Mouse (Mus musculus) B cell, adult 2 months (primary cell): ENCODE measurements around the gene Col11a2.

Experiments
- DNase-seq, 2 experiments: peaks; one replicate each; pipeline ENCODE4 v3.0.0; 2022

Col11a2 gene

DNA sequence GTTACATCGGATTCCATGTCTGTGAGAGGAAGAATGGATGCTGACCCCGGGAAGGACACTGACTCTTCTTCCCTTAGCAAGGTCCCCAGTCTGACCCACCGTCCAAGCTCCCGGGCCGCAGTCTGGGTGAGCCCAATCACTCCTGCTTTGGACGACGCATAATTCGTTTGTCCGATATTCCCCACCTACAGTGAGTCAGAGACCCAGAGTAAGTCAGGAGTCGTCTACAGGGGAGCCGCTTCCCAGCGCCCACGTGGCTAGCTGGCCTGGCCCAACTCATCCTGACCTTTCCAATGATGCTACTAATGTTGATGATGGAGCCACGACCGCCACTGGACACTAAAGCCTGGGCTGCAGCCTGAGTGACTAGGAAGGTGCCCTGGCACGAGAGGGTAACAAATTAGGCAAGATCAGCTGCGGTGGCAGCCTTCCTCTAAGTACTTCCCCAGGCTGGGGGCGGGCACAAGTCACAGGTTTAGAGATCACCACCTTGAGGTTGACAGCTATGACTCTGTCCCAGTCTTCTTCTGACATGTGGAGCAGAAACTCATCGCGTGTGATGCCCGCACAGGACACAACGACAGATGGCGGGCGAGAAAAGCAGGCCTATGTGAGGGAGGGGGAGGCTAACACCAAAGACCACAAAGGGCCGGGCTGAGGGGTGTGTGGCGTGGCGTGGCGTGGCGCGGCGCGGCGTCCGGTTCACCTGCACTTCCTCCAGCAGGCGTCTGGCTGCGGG, 12.2 kb upstream of the Col11a2 start:
- DNase-seq, result peak; percentile 79 to 83

DNA sequence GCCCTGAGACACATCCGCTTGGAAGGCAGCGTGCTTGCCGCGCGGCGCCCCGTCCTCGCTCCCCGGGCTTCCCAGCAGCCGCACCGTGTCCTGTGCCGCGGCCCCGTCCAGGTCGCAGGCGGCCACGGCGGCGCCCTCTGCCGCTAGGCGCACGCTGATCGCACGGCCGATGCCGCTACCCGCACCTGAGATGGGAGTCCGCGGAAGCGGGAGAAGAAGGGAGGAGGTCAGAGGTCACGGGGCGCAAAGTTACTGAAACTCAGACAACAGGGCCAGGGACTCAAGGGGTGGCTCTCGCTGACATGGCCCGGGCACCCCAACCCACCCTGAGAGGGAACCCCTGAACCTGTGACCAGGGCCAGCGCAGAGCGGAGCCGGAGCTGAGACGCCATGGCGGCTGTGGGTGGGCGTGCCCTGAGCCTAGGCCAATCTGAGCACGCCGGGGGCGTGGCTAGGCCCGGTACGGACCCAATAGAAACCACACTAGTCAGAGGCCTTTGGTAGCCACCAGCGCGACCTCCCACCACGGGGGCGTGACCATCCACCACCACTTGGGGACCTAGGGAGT, 11.5 kb upstream of the Col11a2 start, which contains the start of gene H2-Ke6:
H2-Ke6 (minus strand) TSS at position 405 of the 568 bp plus-strand sequence.
- DNase-seq, result peak; percentile 91 to 92

DNA sequence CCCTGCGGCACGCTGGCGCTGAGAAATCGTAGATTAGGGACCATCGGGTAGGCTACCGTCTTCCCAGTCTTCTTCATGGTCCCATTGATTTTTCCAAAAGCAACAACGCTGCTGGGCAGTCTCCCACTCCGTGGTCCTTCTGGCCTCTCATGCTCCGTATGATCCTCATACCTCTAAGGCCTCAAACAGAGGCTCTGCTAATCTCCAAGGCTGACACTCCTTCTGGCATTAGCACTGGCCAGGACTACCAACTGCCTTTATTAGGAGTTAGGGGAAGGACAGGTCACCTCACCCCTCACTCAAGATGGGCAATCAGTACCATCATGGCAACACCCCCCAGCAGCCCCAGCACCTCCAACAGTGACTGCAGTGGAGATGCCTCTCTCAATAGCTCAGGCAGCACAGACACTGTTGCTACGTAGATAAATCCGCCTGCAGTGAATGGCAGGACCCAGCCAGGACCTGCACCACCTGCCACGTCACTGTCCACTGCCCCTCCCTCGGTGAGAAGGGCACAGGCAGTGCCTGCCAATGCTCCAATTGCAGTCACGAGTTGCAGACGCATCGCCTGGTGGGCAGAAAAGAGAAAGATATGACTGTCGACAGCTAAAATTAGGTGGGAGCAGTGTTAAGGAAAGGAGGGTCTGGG, 10.6 kb upstream of the Col11a2 start:
- DNase-seq, result peak in 1 of 2 experiments; percentile 7

GRCm38 (mm10) chr17:34029150-34029889, 9.9 kb upstream of the Col11a2 start:
- no peak for DNase-seq

DNA sequence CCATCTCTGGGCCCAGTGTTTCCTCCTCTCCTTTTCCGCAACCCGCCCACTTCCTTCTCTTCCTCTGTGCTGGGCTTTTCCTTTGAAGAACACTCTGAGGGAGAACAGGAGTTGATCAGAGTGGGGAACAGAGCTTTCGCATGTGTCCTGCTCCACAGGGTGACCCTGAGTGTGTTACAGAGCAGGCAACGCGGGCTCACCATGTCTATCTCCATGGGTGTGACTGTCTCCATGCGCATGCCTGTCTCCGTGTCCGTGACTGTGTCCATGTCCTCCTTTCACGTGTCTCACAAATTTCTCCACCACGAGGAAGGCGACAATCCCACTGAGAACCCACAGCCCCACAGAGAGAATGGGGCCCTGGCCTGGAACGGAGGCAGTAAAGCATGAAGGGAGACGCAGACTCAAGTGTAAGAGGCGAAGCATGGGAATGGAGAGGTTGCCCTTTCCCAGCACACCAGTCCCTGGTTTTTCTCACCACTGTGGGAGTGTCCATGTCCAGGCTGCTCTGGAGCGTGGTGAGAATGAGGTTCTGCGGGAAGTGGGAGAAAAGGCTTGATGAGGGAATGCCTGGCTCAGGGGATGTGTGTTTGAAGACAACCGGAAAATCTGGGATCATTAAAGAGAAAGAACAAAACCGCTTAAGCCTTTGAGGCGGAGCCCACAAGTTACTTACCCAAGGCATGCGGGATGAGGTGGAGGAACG, 9.2 kb upstream of the Col11a2 start:
- DNase-seq, result no peak

GRCm38 (mm10) chr17:34030861-34031326, 8.3 kb upstream of the Col11a2 start:
- peak in 1 of 2 experiments; percentile 8 for DNase-seq

- peak; percentile 99 for DNase-seq
These were observed 7.6 kb upstream of the Col11a2 start, which contains the start of the genes Slc39a7 and Rxrb for GRCm38 (mm10) chr17:34031465-34032173. TSS of gene Slc39a7 (minus strand) at chr17:34031682. TSS of gene Rxrb (plus strand) at chr17:34031812.

DNA sequence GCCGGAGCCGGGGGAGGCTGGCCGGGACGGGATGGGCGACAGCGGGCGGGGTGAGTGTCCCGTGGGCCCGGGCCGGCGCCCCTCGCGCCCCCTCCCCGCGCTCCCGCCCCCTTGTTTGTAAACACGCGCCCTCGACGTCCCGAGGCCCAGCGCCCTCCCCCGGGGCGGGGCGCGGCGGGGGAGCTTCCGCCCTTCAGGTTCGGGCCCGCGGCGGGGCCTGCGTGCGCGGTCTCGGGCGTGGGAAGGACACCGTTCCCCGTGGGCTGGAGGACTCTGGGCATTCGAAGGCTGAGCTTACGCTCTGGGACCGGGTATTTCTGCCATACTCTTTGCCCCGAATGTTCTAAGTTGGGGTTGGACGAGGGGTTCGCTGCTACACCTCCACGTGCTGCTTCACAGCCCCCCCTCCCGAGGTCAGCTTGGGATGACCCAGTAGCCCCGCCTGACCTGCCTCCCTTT, 7.0 kb upstream of the Col11a2 start:
- DNase-seq, result peak; percentile 65 to 73

GRCm38 (mm10) chr17:34032806-34033205, 6.4 kb upstream of the Col11a2 start:
- DNase-seq, result peak; percentile 49 to 59

- DNase-seq, result no peak
These were observed 5.8 kb upstream of the Col11a2 start for GRCm38 (mm10) chr17:34033441-34033840.

- peak; percentile 89 to 90 for DNase-seq
These were observed 5.2 kb upstream of the Col11a2 start for GRCm38 (mm10) chr17:34034064-34034463.

DNA sequence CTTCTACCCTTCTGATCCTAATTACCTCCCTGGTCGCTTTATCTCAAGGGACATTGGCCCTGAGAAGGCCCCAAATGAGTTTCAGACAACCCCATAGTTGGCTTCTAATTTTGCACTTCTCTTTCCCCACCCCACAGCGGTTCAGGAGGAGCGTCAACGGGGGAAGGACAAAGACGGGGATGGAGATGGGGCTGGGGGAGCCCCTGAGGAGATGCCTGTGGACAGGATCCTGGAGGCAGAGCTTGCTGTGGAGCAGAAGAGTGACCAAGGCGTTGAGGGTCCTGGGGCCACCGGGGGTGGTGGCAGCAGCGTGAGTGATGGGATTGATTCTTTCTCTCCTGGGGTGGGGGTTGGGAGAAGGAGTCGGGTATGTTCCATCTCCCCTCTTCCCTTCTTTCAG, 3.7 kb upstream of the Col11a2 start:
- DNase-seq, result no peak

- DNase-seq, result no peak
These were observed 2.6 kb upstream of the Col11a2 start for GRCm38 (mm10) chr17:34036647-34037046.

GRCm38 (mm10) chr17:34037241-34037640, 2.0 kb upstream of the Col11a2 start:
- DNase-seq, result no peak

DNA sequence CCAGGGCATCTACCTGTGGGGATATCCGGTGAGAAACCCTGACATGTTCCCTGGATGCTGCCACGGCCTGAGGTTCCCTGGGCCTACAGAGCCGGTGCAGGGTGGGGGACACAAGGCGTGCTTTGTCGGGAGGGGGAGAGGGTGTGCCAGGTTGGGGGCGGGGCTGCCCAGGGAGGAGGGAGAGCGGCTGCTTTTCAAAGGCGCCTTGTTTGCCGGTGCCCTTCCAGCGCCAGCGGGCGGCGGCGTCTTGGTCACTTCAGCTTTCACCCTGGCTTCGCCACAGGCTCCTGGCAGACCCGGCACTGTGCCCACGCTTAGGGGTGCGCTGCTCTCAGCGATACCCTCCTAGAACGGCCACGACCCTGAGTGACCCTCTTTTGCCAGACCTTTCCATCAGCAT, 797 bp upstream of the Col11a2 start:
- DNase-seq, result no peak

DNA sequence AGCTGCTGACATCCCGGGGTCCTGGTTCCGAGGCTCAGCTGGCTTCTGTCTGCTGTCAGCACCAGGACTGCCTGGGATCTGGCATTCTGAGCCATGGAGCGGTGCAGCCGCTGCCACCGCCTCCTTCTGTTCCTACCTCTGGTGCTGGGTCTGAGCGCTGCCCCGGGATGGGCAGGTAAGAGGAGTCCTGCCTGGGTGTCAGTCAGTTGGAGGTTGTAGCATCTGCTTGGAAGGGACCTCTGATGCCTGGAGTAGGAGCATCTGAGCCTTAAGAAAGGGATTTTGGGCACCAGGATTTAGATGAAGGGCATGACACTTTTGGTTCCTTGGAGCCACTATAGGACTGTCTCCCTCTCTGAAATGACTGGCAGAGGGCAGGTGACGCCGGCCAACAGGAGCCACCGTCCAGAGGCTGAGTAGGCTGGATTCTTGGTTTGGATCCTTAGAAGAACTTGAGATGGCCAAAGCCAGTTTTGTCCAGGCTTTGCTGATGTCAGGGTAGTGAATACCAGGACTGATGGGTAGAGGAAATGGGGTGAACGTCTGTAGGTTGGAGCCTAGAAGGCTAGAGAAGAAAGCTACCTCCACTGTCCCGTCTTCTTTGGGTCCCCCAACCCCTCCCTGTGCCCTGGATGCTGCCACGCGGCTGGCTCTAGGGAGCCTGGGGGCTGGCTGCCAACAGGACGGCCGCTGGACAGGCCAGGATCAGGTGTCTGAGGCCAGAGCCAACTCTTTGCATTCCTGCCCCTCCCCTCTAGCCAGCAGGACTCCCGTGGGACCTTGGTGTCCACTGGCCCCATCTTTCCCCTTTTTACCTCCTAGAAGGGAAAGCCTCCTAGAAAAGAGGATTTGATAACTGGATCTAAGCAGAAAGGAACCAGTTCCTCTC, 569 bp downstream of the Col11a2 start:
- DNase-seq, result no peak

DNA sequence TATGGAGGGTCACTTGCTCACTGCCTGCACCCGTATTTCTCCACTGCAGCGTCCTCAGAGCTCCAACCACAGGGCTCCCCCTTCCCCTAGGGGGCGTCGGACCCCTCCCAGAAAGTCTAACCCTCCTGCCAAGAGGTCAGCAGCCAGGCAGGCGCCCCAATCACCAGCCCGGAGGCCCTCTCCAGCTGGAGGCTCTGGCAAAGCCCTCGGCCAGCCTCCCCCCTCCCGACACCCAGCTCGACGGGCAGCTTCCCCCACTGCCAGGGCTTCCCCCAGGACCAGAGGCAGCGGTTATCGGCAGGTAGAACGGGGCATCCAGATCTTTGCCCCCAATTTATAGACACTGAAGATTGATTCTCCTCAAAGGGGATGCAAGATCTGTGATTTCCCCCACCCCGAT, 6.7 kb downstream of the Col11a2 start:
- DNase-seq, result no peak

DNA sequence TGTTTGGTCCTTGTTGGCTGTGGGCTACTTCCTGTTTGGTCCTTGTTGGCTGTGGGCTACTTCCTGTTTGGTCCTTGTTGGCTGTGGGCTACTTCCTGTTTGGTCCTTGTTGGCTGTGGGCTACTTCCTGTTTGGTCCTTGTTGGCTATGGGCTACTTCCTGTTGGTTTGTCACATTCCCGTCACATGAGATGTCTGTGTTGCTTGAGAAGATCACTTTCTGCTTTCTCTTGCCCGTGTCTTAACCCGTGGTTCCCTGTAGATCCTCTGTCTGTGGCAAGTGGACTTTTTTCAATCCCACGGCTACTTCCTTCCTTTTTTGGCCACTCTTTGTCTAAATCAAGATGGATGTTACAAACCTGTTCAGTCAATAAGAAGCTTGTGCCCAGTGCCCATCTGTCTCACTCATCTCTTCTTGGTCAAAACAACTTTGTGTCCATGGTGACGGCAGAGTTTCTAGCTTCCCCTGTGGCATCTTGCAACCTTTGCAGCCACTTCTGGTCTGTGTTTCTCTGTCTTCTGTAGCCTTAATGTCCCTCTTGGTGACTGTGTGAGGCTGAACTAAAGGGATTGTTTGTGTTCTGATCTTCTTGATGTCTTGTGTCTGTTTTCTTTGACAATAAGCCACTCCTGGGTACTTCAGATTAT, 8.3 kb downstream of the Col11a2 start:
- peak; percentile 57 to 59 for DNase-seq

DNA sequence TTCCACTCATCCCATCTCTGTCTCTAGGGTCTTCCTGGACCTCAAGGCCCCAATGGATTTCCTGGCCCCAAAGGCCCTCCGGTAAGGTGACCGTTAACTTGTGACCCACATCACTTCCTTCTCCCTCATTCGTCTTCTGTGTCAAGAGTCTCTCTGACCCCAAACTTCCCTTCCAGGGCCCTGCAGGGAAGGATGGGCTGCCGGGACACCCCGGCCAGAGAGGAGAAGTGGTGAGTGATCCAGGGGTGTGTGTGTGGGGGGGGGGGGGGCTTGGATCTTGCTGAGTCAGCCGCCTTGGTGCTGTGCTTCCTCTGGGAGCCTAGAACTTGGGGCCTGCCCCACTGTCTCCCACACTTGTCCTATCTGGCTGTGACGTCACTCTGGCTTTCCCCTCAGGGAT, 18.0 kb downstream of the Col11a2 start:
- no peak for DNase-seq

GRCm38 (mm10) chr17:34068864-34069263, 29.6 kb downstream of the Col11a2 start:
- DNase-seq, result no peak
